Mouse (Mus musculus) B cell, adult 2 months (primary cell): ENCODE data around the gene H13.

Source experiments
- DNase-seq, 2 experiments: peaks; one replicate each; pipeline ENCODE4 v3.0.0; 2022

The H13 gene

DNA sequence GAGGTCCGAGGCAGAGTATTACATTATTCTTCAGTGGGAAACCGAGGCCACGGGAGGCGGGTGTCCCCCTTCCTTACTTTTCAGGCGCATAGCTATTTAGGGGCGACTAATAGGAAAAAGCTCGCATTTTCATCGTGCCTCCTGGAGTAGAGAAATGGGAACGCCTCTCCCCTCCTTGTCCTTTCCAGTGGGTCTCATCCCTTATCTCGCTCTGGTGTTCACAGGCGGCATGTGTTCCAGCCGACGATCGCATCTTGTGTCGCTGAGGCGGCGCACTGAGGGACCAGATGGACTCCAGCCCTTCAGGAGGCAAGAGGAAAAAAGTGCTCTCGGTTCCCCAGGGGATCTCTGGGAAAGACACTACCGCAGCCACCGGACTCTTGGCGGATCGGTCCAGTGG lies 67.5 kb downstream of the H13 start:
- DNase-seq = peak in 1 of 2 experiments; percentile 10

DNA sequence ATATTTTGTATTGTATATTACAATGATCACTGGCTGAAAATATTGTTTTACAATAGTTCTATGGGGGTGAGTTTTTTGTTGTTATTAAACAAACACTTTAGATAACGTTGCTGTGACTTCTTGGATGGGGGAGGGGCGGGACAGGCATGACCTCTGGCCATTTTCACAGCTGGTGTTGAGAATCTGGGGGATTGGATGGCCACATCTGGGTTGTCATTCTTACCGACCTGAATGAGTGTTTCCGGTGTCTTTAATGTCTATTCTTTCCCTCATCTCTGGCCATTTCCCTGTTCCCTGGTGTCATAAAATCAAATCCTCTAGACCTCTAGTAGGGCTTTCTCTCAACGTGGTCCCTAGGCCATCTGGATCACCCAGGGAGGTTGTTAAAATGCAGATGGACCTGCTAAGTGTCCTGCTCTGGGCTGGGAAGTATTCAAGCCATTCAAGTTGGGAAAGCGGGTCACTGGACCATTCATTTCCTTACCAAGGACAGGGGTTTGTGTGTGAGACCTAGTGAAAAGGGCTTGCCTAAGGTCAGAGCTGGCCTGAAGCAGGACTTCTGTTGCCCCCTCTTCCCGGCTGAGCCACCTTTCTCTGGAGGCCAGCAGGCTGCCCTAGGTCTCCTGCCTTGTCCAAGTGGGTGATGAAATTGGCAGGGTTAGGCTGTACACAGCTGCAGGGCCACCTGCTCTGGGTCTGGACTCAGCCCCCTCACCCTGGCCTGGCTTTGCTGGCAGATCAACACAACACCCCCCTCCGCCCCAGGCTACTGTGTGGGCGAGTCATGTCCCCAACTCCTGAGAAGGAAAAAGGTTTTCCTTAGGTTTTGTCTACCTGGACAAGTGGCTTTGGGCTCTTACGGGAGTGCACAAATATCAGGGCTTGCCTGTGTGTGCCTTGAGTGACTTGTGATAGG lies 68.3 kb downstream of the H13 start:
- DNase-seq = peak in 1 of 2 experiments; percentile 15

- no peak for DNase-seq
Measured at GRCm38 (mm10) chr2:152738341-152738740, 69.1 kb downstream of the H13 start.

DNA sequence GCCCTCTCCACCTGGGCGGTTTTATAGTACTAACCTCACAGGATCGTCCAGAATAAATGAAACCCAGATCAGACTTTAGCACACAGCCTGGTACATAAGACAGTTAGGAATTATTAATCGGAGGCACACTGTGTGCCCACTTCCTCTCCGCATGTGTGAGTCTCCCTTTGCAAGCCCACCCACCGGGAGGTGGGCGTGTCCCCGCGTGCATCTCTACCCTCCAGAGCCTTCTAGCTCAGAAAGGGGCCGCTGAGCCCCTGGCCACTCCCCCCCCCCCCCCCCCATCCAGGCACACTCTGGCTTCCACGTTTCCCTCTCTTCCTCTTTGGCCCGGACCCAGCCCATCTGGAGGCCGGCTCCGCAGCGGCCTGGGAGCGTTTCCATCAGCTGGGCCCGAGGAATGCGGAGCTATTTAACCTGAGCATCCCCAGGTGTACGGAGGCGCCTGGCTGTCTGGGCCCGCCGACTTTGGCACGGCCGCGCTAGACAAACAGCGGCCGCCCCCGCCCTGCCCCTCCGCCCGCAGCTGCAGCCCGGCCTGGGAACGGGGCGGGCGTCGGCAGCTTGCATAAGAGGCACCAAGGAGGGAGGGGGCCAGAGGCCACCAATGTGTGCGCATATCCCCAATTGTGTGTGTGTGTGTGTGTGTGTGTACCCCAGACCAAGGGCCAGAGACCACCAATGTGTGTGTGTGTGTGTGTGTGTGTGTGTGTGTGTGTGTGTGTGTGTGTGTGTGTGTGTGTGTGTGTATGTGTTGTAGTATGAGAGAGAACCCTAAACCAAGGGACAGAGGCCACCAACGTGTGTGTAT lies 70.0 kb downstream of the H13 start:
- DNase-seq = peak; percentile 35 to 37

- peak in 1 of 2 experiments; percentile 6 for DNase-seq
Measured at GRCm38 (mm10) chr2:152739842-152740260, 70.6 kb downstream of the H13 start.

GRCm38 (mm10) chr2:152740490-152740889 lies 71.2 kb downstream of the H13 start:
- no peak for DNase-seq

GRCm38 (mm10) chr2:152741153-152742041 lies 72.1 kb downstream of the H13 start:
- DNase-seq = no peak

DNA sequence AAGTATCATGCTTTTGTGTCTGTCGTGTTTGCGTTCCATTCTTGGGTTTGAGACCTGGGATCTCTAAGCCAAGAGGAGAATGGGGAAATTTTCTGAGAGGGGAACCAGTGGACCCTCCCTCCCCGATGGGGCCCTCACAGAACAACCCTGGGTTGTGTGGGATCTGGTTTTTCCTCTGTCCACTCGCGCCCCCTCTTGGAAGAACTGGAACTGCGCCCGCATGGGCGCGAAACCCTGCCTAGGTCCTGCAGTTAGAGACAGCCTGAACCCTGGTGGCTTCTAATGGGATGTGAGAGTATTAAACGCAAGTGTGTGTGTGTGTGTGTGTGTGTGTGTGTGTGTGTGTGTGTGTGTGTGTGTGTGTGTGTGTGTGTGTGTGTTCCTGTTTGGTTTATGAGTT lies 73.2 kb downstream of the H13 start:
- peak; percentile 45 to 57 for DNase-seq

DNA sequence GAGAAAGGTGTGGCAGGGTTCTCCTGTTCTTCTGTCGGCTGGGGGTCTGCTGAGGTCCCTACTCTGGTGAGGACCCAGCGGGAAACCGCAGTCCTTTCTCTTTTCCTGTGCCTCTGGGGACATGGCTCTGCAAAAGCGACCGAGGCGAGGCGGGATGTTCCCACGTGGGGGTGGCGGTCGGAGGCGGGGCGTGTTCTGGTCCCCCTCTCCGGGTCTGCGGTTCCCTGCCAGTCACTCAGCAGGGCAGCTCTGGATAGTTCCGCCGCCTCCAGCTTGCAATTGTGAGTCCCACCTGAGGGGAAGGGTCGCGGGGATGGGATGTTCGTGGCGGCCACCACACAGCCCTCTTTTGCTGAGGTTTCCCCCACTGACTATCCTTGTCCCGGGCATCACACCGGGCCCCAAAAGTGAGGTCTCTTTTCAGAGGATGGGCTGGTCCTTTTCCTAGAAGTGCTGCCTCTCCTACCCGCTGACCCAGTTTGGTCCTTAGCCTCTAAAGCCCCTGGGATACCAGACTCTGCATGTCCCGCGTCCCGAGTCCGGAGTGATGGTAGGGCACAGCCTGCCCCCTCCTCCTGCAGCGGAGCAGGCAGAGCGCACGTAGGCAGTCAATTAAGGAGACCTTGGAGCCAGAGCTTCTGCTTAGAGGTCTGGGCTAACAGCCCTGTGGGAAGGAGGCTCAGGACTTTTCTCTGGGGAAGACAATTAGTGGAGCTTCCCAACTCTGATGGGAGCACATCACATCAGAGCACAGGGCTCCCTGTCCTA lies 84.9 kb downstream of the H13 start, which contains the start of gene Cox4i2:
TSS of gene Cox4i2 (plus strand) at position 230 of the 768 bp plus-strand sequence.
- no peak for DNase-seq

- no peak for DNase-seq
Measured at GRCm38 (mm10) chr2:152756474-152757393, 87.5 kb downstream of the H13 start.

DNA sequence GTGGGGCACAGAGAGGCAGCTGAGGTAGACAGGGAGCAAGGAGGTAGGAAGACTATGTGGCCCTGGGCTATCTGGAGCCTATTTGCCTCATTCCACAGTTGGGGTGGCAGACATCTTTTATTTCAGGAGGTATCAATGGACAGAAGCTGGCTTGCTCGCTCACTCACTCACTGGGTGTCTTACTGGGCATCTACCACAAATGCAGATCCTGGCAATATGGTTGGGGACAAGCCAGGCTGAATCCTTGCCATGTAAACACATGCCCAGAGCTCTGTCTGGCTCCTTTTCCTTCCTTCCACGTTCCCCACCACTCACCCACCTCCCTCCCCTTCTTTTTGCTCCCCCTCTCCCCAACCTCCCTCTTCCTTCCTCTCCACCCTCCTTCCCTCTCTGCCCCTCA lies 88.2 kb downstream of the H13 start:
- DNase-seq = no peak
